Mouse (Mus musculus) forebrain, embryonic 14.5 days (tissue): Measurements from ENCODE around the gene Cntnap5a. TPM values are rescaled to one million over a fixed set of nuclear protein-coding genes. Genes with fewer than 3 reads are reported as not detected.

Experiments used
- ATAC-seq: fragments of 200-750 bp; cut with Nextera tagmentation; 2 replicates; pipeline ENCODE4 v1.8.0; 2017; ENCODE audit warnings: mild to moderate bottlenecking, moderate library complexity
- DNase-seq: peaks from one replicate; pipeline ENCODE4 v3.0.0-alpha.2; 2015; ENCODE audit warnings: low spot score
- H3K27ac ChIP-seq: fragments of 300-500 bp; sonication (generic); 2 replicates; pipeline ENCODE4 v1.5.1; 2014; ENCODE audit warnings: low read depth, mild to moderate bottlenecking, control low read depth, low read length, moderate library complexity
- H3K27me3 ChIP-seq: fragments of 300-500 bp; sonication (generic); replicated peaks from 2 replicates; pipeline ENCODE4 v1.6.1; 2014; ENCODE audit warnings: low read length, control low read depth, mixed read lengths; ENCODE audit not compliant: control insufficient read depth, insufficient read depth
- H3K36me3 ChIP-seq: fragments of 300-500 bp; sonication (generic); 2 replicates; pipeline ENCODE4 v1.6.1; 2014; ENCODE audit warnings: low read length, control low read depth; ENCODE audit not compliant: control insufficient read depth, insufficient read depth
- H3K4me1 ChIP-seq: fragments of 300-500 bp; sonication (generic); 2 replicates; pipeline ENCODE4 v1.6.1; 2014; ENCODE audit warnings: antibody characterized with exemption, low read length, control low read depth; ENCODE audit not compliant: control insufficient read depth, insufficient read depth
- H3K4me2 ChIP-seq: fragments of 300-500 bp; sonication (generic); 2 replicates; pipeline ENCODE4 v1.6.1; 2014; ENCODE audit warnings: mild to moderate bottlenecking, control low read depth, low read length
- H3K4me3 ChIP-seq: fragments of 300-500 bp; sonication (generic); 2 replicates; pipeline ENCODE4 v1.5.1; 2014; ENCODE audit warnings: low read depth, low read length, control low read depth
- H3K9ac ChIP-seq: fragments of 300-500 bp; sonication (generic); 2 replicates; pipeline ENCODE4 v1.6.1; 2014; ENCODE audit warnings: mild to moderate bottlenecking, low read length, control low read depth, moderate library complexity
- H3K9me3 ChIP-seq: fragments of 300-500 bp; sonication (generic); replicated peaks from 2 replicates; pipeline ENCODE4 v1.6.1; 2016; ENCODE audit warnings: low read length, control low read depth, mixed read lengths; ENCODE audit not compliant: control insufficient read depth
- WGBS: fragments of 180-500 bp; shearing (Covaris S2); extraction: QIAGEN DNeasy Blood & Tissue Kit; methylation state at CpG from one replicate; pipeline ENCODE4 v1.1.7; 2014; 5-methylcytosine and 5-hydroxymethylcytosine counted together
- polyA plus RNA-seq: library from polyadenylated mRNA; unstranded; fragments of >200 nt; fragmentation: Nextera tagmentation; extraction: Ambion mirVana; gene quantifications from 2 replicates; pipeline ENCODE4 v1.2.1, GENCODE M21; 2014

Gene Cntnap5a
- polyA plus RNA-seq, 1 experiment from 2014 or later, result 0.29 TPM

GRCm38 (mm10) chr1:116366806-116367205 lies 682.2 kb downstream of the Cntnap5a start:
- ATAC-seq (no peak; the same call in 1 of the 2 replicates), DNase-seq (peak; percentile 21)
- H3K4me3 ChIP-seq, result no peak overlapping the region

GRCm38 (mm10) chr1:116367572-116367971 lies 683.0 kb downstream of the Cntnap5a start:
- Histone ChIP-seq H3K9me3 (no peaks in the 10 kb centered on the region), H3K27ac (no peak overlapping the region), H3K4me2 (no peak overlapping the region), H3K4me1 (no peaks in the 10 kb centered on the region), H3K4me3 (no peak overlapping the region), H3K36me3 (no peaks in the 10 kb centered on the region), H3K9ac (no peak overlapping the region), H3K27me3 (no peaks in the 10 kb centered on the region)
- 25% methylated on average over 7 of the region's 7 CpGs for WGBS
- no peak for ATAC-seq
- DNase-seq, result no peak

More at GRCm38 (mm10) chr1:116366806-116367205, 682.2 kb downstream of the Cntnap5a start:
- H3K9me3 ChIP-seq, result no peaks in the 10 kb centered on the region
- no peak overlapping the region for H3K9ac ChIP-seq
- no peaks in the 10 kb centered on the region for H3K27me3 ChIP-seq
- no peaks in the 10 kb centered on the region for H3K4me1 ChIP-seq
- H3K36me3 ChIP-seq, result no peaks in the 10 kb centered on the region
- no peak overlapping the region for H3K4me2 ChIP-seq
- no peak overlapping the region for H3K27ac ChIP-seq

- no peaks in the 10 kb centered on the region for H3K36me3 ChIP-seq
- H3K9me3 ChIP-seq, result no peaks in the 10 kb centered on the region
- H3K4me1 ChIP-seq, result no peaks in the 10 kb centered on the region
- no peak for DNase-seq
- no peak overlapping the region for H3K4me3 ChIP-seq
- no peak overlapping the region for H3K27ac ChIP-seq
- H3K27me3 ChIP-seq, result no peaks in the 10 kb centered on the region
- no peak overlapping the region for H3K9ac ChIP-seq
- ATAC-seq, result no peak
- no peak overlapping the region for H3K4me2 ChIP-seq
- 94% methylated on average over 4 of the region's 4 CpGs for WGBS
These were observed 686.3 kb downstream of the Cntnap5a start for GRCm38 (mm10) chr1:116370817-116371216.

GRCm38 (mm10) chr1:116373551-116373950 lies 689.0 kb downstream of the Cntnap5a start:
- DNase-seq, result no peak
- Histone ChIP-seq H3K27me3 (no peaks in the 10 kb centered on the region), H3K4me2 (no peak overlapping the region), H3K9me3 (no peaks in the 10 kb centered on the region), H3K27ac (no peak overlapping the region), H3K9ac (no peak overlapping the region), H3K4me3 (no peak overlapping the region), H3K4me1 (no peaks in the 10 kb centered on the region), H3K36me3 (no peaks in the 10 kb centered on the region)
- ATAC-seq, result no peak
- WGBS, result 80% methylated on average over 1 of the region's 1 CpGs

GRCm38 (mm10) chr1:116392390-116392789 lies 707.8 kb downstream of the Cntnap5a start:
- Histone ChIP-seq H3K9ac (no peak overlapping the region), H3K27ac (no peak overlapping the region)
- peak; percentile 61; the same call in 1 of the 2 replicates for ATAC-seq

GRCm38 (mm10) chr1:116401996-116402656 lies 717.6 kb downstream of the Cntnap5a start:
- H3K27ac ChIP-seq, result no peak overlapping the region
- H3K4me1 ChIP-seq, result no peaks in the 10 kb centered on the region
- DNase-seq, result peak; percentile 3
- H3K27me3 ChIP-seq, result no peaks in the 10 kb centered on the region
- H3K4me2 ChIP-seq, result no peak overlapping the region
- no peak overlapping the region for H3K4me3 ChIP-seq
- 83% methylated on average over 1 of the region's 1 CpGs for WGBS
- H3K36me3 ChIP-seq, result no peaks in the 10 kb centered on the region
- no peak overlapping the region for H3K9ac ChIP-seq
- no peaks in the 10 kb centered on the region for H3K9me3 ChIP-seq
- no peak for ATAC-seq

More at GRCm38 (mm10) chr1:116392390-116392789, 707.8 kb downstream of the Cntnap5a start:
- H3K4me2 ChIP-seq, result no peak overlapping the region
- H3K4me1 ChIP-seq, result no peaks in the 10 kb centered on the region
- H3K36me3 ChIP-seq, result no peaks in the 10 kb centered on the region
- no peaks in the 10 kb centered on the region for H3K9me3 ChIP-seq
- H3K4me3 ChIP-seq, result no peak overlapping the region
- DNase-seq, result peak; percentile 42
- no peaks in the 10 kb centered on the region for H3K27me3 ChIP-seq

GRCm38 (mm10) chr1:116409836-116410235 lies 725.3 kb downstream of the Cntnap5a start:
- Histone ChIP-seq H3K27me3 (no peaks in the 10 kb centered on the region), H3K36me3 (no peaks in the 10 kb centered on the region), H3K4me2 (no peak overlapping the region), H3K4me1 (no peaks in the 10 kb centered on the region), H3K27ac (no peak overlapping the region), H3K9ac (no peak overlapping the region), H3K4me3 (no peak overlapping the region), H3K9me3 (no peaks in the 10 kb centered on the region)
- DNase-seq, result no peak
- no peak for ATAC-seq
- 90% methylated on average over 1 of the region's 1 CpGs for WGBS

GRCm38 (mm10) chr1:116428396-116428795 lies 743.8 kb downstream of the Cntnap5a start:
- no peak overlapping the region for H3K27ac ChIP-seq
- no peaks in the 10 kb centered on the region for H3K9me3 ChIP-seq
- 50% methylated on average over 2 of the region's 2 CpGs for WGBS
- no peaks in the 10 kb centered on the region for H3K27me3 ChIP-seq
- ATAC-seq (no peak), DNase-seq (peak; percentile 10)
- no peaks in the 10 kb centered on the region for H3K4me1 ChIP-seq
- no peaks in the 10 kb centered on the region for H3K36me3 ChIP-seq
- H3K9ac ChIP-seq, result no peak overlapping the region
- no peak overlapping the region for H3K4me2 ChIP-seq
- H3K4me3 ChIP-seq, result no peak overlapping the region

GRCm38 (mm10) chr1:116455115-116455717 lies 770.7 kb downstream of the Cntnap5a start:
- no peaks in the 10 kb centered on the region for H3K36me3 ChIP-seq
- DNase-seq (peak; percentile 59), ATAC-seq (peak; percentile 75; the same call in 1 of the 2 replicates)
- no peak overlapping the region for H3K9ac ChIP-seq
- no peak overlapping the region for H3K4me3 ChIP-seq
- no peaks in the 10 kb centered on the region for H3K27me3 ChIP-seq
- no peaks in the 10 kb centered on the region for H3K4me1 ChIP-seq
- no peaks in the 10 kb centered on the region for H3K9me3 ChIP-seq
- WGBS, result 47% methylated on average over 4 of the region's 4 CpGs
- no peak overlapping the region for H3K4me2 ChIP-seq
- no peak overlapping the region for H3K27ac ChIP-seq
